Mouse (Mus musculus): Measurements from ENCODE around the gene Gm30191. TPM values are rescaled to one million over a fixed set of nuclear protein-coding genes. Genes with fewer than 3 reads are reported as not detected.

Gene Gm30191
- polyA plus RNA-seq, 1 experiment from 2014 or later = not detected

DNA sequence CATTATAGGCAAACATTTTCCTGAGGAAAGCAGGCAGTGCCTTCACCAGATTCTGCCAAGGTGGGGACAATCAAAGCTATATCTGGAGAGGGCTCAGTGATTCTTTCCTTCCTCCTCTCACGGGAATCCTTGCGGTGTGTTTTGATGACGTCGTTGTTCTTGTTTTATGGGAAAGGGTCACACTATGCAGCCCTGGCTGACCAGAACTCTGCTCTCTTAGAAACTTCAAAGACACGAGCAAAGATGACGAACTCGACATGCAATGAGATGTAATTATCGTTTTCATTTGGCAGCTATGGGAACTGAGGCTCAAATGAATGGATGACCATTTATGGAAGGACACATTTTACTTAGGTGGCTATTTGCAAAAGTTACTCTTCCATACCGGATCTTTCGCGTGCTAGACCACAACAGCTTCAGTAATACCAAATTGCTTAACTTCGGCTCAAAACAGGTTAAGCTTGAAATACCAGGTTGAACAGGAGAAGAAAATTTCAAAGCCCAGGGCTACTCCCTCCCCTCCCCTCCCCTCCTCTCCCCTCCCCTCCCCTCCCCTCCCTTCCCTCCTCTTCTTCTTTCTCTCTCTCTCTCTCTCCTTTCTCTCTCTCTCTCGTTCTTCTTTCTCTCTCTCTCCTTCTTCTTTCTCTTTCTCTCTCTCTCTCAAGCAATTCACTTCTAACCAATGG is 26.1 kb downstream of the Gm30191 start:
- no peaks in the 10 kb centered on the region for H3K9me3 ChIP-seq (replicated peaks; ENCODE audit: control insufficient read depth, low read length)
- peaks cover 5% of the 10 kb centered on the region for H3K4me1 ChIP-seq (ENCODE audit: control insufficient read depth, insufficient read depth, low read length)
- no peaks in the 10 kb centered on the region for H3K27me3 ChIP-seq (ENCODE audit: control insufficient read depth, insufficient read depth, low read length)
- no peak for ATAC-seq (replicated peaks; ENCODE audit: extremely low read depth, insufficient read depth, low FRiP score)
- peaks cover 14% of the 10 kb centered on the region for H3K36me3 ChIP-seq (ENCODE audit: control insufficient read depth, insufficient read depth)
- 17% methylated on average over 13 of the region's 13 CpGs for WGBS
- H3K4me2 ChIP-seq (ENCODE audit: low read depth, low read length) = peak overlapping the region; percentile 58
- H3K9ac ChIP-seq (ENCODE audit: low read length) = peak overlapping the region; percentile 38; the same call in 1 of the 2 replicates
- H3K4me3 ChIP-seq (ENCODE audit: low read length) = peak overlapping the region; percentile 38
- no peak overlapping the region for H3K27ac ChIP-seq (ENCODE audit: low read length)

GRCm38 (mm10) chr4:134273417-134274345 is 26.9 kb downstream of the Gm30191 start:
- peak overlapping the region; percentile 38 for H3K4me3 ChIP-seq (ENCODE audit: low read length)
- WGBS = 2% methylated on average over 14 of the region's 14 CpGs
- ATAC-seq (replicated peaks; ENCODE audit: extremely low read depth, insufficient read depth, low FRiP score) = peak; percentile 45
- 0 out of 2 replicates have a peak overlapping the region, but pooled peaks have one; percentile 1 for H3K9ac ChIP-seq (ENCODE audit: low read length)
- H3K27ac ChIP-seq (ENCODE audit: low read length) = peak overlapping the region; percentile 37
- H3K27me3 ChIP-seq (ENCODE audit: control insufficient read depth, insufficient read depth, low read length) = no peaks in the 10 kb centered on the region
- H3K36me3 ChIP-seq (ENCODE audit: control insufficient read depth, insufficient read depth) = peaks cover 20% of the 10 kb centered on the region
- peak overlapping the region; percentile 58 for H3K4me2 ChIP-seq (ENCODE audit: low read depth, low read length)
- H3K9me3 ChIP-seq (replicated peaks; ENCODE audit: control insufficient read depth, low read length) = no peaks in the 10 kb centered on the region
- peaks cover 5% of the 10 kb centered on the region for H3K4me1 ChIP-seq (ENCODE audit: control insufficient read depth, insufficient read depth, low read length)

- H3K4me1 ChIP-seq (ENCODE audit: control insufficient read depth, insufficient read depth, low read length) = peaks cover 21% of the 10 kb centered on the region
- no peak for ATAC-seq (replicated peaks; ENCODE audit: extremely low read depth, insufficient read depth, low FRiP score)
- no peaks in the 10 kb centered on the region for H3K9me3 ChIP-seq (replicated peaks; ENCODE audit: control insufficient read depth, low read length)
- H3K27ac ChIP-seq (ENCODE audit: low read length) = no peak overlapping the region
- WGBS = 48% methylated on average over 2 of the region's 2 CpGs
- no peaks in the 10 kb centered on the region for H3K27me3 ChIP-seq (ENCODE audit: control insufficient read depth, insufficient read depth, low read length)
- H3K4me2 ChIP-seq (ENCODE audit: low read depth, low read length) = no peak overlapping the region
- H3K36me3 ChIP-seq (ENCODE audit: control insufficient read depth, insufficient read depth) = peaks cover 19% of the 10 kb centered on the region
- H3K4me3 ChIP-seq (ENCODE audit: low read length) = no peak overlapping the region
- H3K9ac ChIP-seq (ENCODE audit: low read length) = no peak overlapping the region
Observed at GRCm38 (mm10) chr4:134284942-134285341, 38.2 kb downstream of the Gm30191 start.

DNA sequence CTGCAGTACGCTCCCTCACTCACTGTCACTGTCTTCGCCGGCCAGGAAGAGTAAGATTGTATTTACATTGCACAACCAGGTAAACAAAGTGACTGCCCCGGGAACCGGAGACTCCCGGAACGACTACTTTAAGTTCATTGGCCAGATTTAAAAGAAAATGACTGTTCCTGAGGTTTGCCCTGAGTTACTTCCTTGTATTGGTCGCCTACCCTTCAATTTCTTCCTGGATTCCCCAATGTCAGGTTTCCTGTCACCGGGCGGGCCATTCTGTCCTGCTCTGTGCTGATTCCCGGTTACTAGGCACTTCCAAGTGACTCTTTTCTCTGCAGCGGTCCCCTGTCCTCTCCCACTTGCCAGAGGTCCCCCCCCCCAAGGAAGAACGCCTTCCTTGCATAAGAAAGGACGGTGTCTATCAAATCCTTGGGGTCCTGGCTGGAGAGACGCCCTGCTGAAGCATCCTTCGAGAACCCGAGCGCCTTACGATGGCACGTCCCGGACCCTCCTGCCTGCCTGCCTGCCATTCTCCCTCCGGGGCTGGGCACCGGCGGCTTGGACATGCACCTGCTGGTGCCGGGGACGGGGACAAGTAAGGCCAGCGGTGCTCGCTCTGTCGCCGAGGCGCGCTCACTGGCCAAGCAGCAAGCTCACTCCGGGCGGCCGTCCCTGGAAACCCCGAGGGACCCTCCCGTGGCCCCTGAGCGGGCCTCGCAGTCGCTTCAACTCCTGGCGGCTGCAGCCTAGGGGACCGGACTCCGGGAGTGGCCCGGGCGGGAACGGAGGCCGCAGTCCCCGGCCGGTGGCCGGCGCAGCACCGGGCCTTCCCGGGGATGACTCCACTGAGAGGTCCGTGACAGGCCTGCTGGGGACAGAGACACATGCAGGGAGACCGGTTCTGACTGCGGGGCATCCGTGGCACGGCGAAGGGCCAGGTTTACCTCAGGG is 39.8 kb downstream of the Gm30191 start:
- peaks cover 16% of the 10 kb centered on the region for H3K36me3 ChIP-seq (ENCODE audit: control insufficient read depth, insufficient read depth)
- peaks cover 21% of the 10 kb centered on the region for H3K4me1 ChIP-seq (ENCODE audit: control insufficient read depth, insufficient read depth, low read length)
- peak overlapping the region; percentile 93 for H3K9ac ChIP-seq (ENCODE audit: low read length)
- no peaks in the 10 kb centered on the region for H3K9me3 ChIP-seq (replicated peaks; ENCODE audit: control insufficient read depth, low read length)
- peak overlapping the region; percentile 88 for H3K4me3 ChIP-seq (ENCODE audit: low read length)
- H3K27ac ChIP-seq (ENCODE audit: low read length) = peak overlapping the region; percentile 80
- ATAC-seq (replicated peaks; ENCODE audit: extremely low read depth, insufficient read depth, low FRiP score) = peak; percentile 52; the same call in 1 of the 2 replicates
- WGBS = 2% methylated on average over 59 of the region's 59 CpGs
- peak overlapping the region; percentile 70 for H3K4me2 ChIP-seq (ENCODE audit: low read depth, low read length)
- no peaks in the 10 kb centered on the region for H3K27me3 ChIP-seq (ENCODE audit: control insufficient read depth, insufficient read depth, low read length)

- Histone ChIP-seq H3K4me2 (ENCODE audit: low read depth, low read length) (peak overlapping the region; percentile 83), H3K27ac (ENCODE audit: low read length) (peak overlapping the region; percentile 99), H3K9ac (ENCODE audit: low read length) (peak overlapping the region; percentile 94), H3K27me3 (ENCODE audit: control insufficient read depth, insufficient read depth, low read length) (no peaks in the 10 kb centered on the region), H3K36me3 (ENCODE audit: control insufficient read depth, insufficient read depth) (peaks cover 11% of the 10 kb centered on the region), H3K9me3 (replicated peaks; ENCODE audit: control insufficient read depth, low read length) (no peaks in the 10 kb centered on the region), H3K4me1 (ENCODE audit: control insufficient read depth, insufficient read depth, low read length) (peaks cover 26% of the 10 kb centered on the region), H3K4me3 (ENCODE audit: low read length) (peak overlapping the region; percentile 88)
- 0% methylated on average over 59 of the region's 59 CpGs for WGBS
- ATAC-seq (replicated peaks; ENCODE audit: extremely low read depth, insufficient read depth, low FRiP score) = peak; percentile 93
Observed at GRCm38 (mm10) chr4:134287168-134287564, 40.4 kb downstream of the Gm30191 start.

DNA sequence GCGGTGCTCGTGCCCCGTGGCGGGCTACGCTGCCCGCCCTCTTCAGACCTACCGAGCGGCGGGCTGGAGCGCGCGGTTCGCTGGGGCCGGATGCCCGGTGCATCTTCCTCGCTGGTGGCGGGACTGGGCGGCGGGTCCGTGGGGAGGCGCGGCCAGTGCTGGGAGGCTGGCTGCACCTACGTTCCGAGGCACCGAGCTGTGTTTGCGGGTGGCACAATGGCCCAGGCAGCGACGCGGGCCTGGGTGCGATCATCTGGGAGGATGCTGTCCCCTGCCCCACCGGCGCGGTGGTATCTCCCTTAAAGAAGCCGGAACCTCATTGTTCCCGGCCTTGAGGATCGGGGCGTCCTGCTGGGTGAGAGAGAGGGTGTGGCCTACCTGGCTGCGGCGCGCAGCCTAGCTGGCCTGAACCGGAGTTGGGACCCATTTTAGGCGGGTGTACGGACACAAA is 40.9 kb downstream of the Gm30191 start, which contains the start of gene Pdik1l:
Gene Pdik1l, minus strand, starts transcription at position 321 of the 451 bp plus-strand sequence.
- Histone ChIP-seq H3K4me3 (ENCODE audit: low read length) (peak within 1 kb of the TSS; percentile 88), H3K9ac (ENCODE audit: low read length) (peak within 1 kb of the TSS; percentile 94), H3K27me3 (ENCODE audit: control insufficient read depth, insufficient read depth, low read length) (no peaks in the 10 kb centered on the region), H3K36me3 (ENCODE audit: control insufficient read depth, insufficient read depth) (peaks cover 8% of the 10 kb centered on the region), H3K9me3 (replicated peaks; ENCODE audit: control insufficient read depth, low read length) (no peaks in the 10 kb centered on the region), H3K27ac (ENCODE audit: low read length) (peak within 1 kb of the TSS; percentile 99), H3K4me1 (ENCODE audit: control insufficient read depth, insufficient read depth, low read length) (peaks cover 31% of the 10 kb centered on the region), H3K4me2 (ENCODE audit: low read depth, low read length) (peak within 1 kb of the TSS; percentile 83)
- ATAC-seq (replicated peaks; ENCODE audit: extremely low read depth, insufficient read depth, low FRiP score) = peak; percentile 70
- 0% methylated on average over 40 of the region's 43 CpGs for WGBS

- Histone ChIP-seq H3K9ac (ENCODE audit: low read length) (peak overlapping the region; percentile 94), H3K9me3 (replicated peaks; ENCODE audit: control insufficient read depth, low read length) (no peaks in the 10 kb centered on the region), H3K27ac (ENCODE audit: low read length) (peak overlapping the region; percentile 99), H3K4me3 (ENCODE audit: low read length) (peak overlapping the region; percentile 88), H3K4me1 (ENCODE audit: control insufficient read depth, insufficient read depth, low read length) (peaks cover 37% of the 10 kb centered on the region), H3K36me3 (ENCODE audit: control insufficient read depth, insufficient read depth) (peaks cover 3% of the 10 kb centered on the region; the same call in 1 of the 2 replicates), H3K27me3 (ENCODE audit: control insufficient read depth, insufficient read depth, low read length) (no peaks in the 10 kb centered on the region), H3K4me2 (ENCODE audit: low read depth, low read length) (peak overlapping the region; percentile 83)
- no peak for ATAC-seq (replicated peaks; ENCODE audit: extremely low read depth, insufficient read depth, low FRiP score)
- WGBS = 37% methylated on average over 11 of the region's 11 CpGs
Observed at GRCm38 (mm10) chr4:134288397-134289256, 41.9 kb downstream of the Gm30191 start.

Measured in heart, embryonic 16.5 days (tissue).